Mouse (Mus musculus) G1E (cell line): ENCODE results near the gene Vmn1r61. TPM values are rescaled to one million over a fixed set of nuclear protein-coding genes. Genes with fewer than 3 reads are reported as not detected.

Experiments used
- ATAC-seq: 2 replicates; pipeline ENCODE4 v1.8.0; 2016; ENCODE audit warnings: mild to moderate bottlenecking; ENCODE audit not compliant: insufficient number of reproducible peaks, poor library complexity, low FRiP score, severe bottlenecking; ENCODE audit errors: extremely low read depth
- DNase-seq: peaks from one replicate; pipeline ENCODE4 v3.0.0; 2012; ENCODE audit warnings: low spot score
- H3K27me3 ChIP-seq: 2 replicates; pipeline ENCODE4 v1.6.1; 2012; ENCODE audit warnings: mild to moderate bottlenecking, low read length, inconsistent platforms; ENCODE audit not compliant: insufficient read depth
- H3K36me3 ChIP-seq: replicated peaks from 2 replicates; pipeline ENCODE3; 2012; ENCODE audit warnings: mild to moderate bottlenecking, inconsistent platforms
- H3K4me1 ChIP-seq: 2 replicates; pipeline ENCODE4 v1.6.1; 2012; ENCODE audit warnings: low read depth, low read length, inconsistent platforms, mixed read lengths; ENCODE audit not compliant: insufficient read depth
- H3K4me3 ChIP-seq: 2 replicates; pipeline ENCODE4 v1.5.1; 2012; ENCODE audit warnings: low read depth, mild to moderate bottlenecking, inconsistent platforms, low read length, moderate library complexity, mixed read lengths
- H3K9me3 ChIP-seq: replicated peaks from 2 replicates; pipeline ENCODE4 v1.6.1; 2012; ENCODE audit warnings: inconsistent platforms
- CTCF ChIP-seq: IDR thresholded peaks from 2 replicates; pipeline ENCODE4 v1.5.1; 2012; ENCODE audit warnings: low read depth, low read length, inconsistent platforms, mixed read lengths
- GATA1 ChIP-seq: IDR thresholded peaks from 2 replicates; pipeline ENCODE4 v1.6.1; 2012; ENCODE audit warnings: borderline replicate concordance, low read length, inconsistent platforms, mixed read lengths
- GATA2 ChIP-seq: IDR thresholded peaks from 2 replicates; pipeline ENCODE4 v1.6.1; 2012; ENCODE audit warnings: low read depth, low read length, inconsistent platforms, borderline replicate concordance
- POLR2AphosphoS5 ChIP-seq: IDR thresholded peaks from 2 replicates; pipeline ENCODE4 v1.6.1; 2012; ENCODE audit warnings: low read depth, low read length, inconsistent platforms; ENCODE audit not compliant: insufficient replicate concordance
- TAL1 ChIP-seq: conservative IDR thresholded peaks from 2 replicates; pipeline ENCODE4 v1.6.1; 2012; ENCODE audit warnings: low read depth, low read length, inconsistent platforms, mixed read lengths
- polyA plus RNA-seq: library from polyadenylated mRNA; stranded (reverse); fragments of >175 nt; gene quantifications from 2 replicates; pipeline ENCODE4 v1.2.3, GENCODE M21; 2012
- total RNA-seq, 2 experiments: library from RNA; stranded (forward) in 1 of 2; stranded (reverse) in 1 of 2; fragments of 200-1000 nt in 1 of 2; fragments of >200 nt in 1 of 2; fragmentation: Nextera tagmentation in 1 of 2; gene quantifications; 2 replicates each; pipeline ENCODE4 v1.2.3; 2014 to 2017

The Vmn1r61 gene
- total RNA-seq (2014; fragmentation: Nextera tagmentation) (not detected in 2 replicates), total RNA-seq (2017) (0.11 and 0.17 TPM in 2 replicates), polyA plus RNA-seq (not detected in 2 replicates)

DNA sequence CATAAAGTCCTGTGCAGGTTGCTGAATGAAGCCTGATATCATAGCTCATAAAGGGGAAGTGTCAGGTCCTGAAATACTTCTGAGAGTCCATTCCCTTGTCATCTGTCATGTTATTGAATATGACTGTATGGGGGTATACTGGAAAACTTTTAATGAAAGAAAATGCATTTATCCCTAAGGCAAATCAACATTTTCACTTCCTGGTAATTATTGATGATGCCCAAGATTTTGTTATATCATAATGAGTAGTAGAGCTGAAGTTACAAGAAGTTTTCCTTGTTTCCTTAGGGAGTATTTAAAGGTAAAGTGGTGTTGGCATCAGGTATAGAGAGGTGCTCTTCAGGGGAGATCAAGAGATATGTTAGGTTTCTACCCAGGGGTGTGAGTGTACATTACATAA lies at the start of gene Vmn1r61:
Vmn1r61 (minus strand) TSS at position 101 of the 400 bp plus-strand sequence.
- TF ChIP-seq POLR2AphosphoS5 (no peak), CTCF (no peak), TAL1 (no peak), GATA2 (no peak), GATA1 (no peak)
- no peak within 1 kb of the TSS for H3K4me3 ChIP-seq
- no peaks in the 10 kb centered on the region for H3K4me1 ChIP-seq
- DNase-seq: no peak
- H3K9me3 ChIP-seq: no peaks in the 10 kb centered on the region
- ATAC-seq: no peak
- H3K36me3 ChIP-seq: no peaks in the 10 kb centered on the region
- H3K27me3 ChIP-seq: no peaks in the 10 kb centered on the region

Other genes with a start within 250 kb of the Vmn1r61 start
- gene Vmn1r58, start 199.9 kb downstream of the Vmn1r61 start, total RNA-seq (2014; fragmentation: Nextera tagmentation): not detected in 2 replicates
- 0.06 and 0.11 TPM in 2 replicates for gene Vmn1r58, start 199.9 kb downstream of the Vmn1r61 start, total RNA-seq (2017)
- not detected in 2 replicates for gene Vmn1r58, start 199.9 kb downstream of the Vmn1r61 start, polyA plus RNA-seq
- not detected in 2 replicates for gene Vmn1r59, start 156.5 kb downstream of the Vmn1r61 start, total RNA-seq (2014; fragmentation: Nextera tagmentation)
- gene Vmn1r59, start 156.5 kb downstream of the Vmn1r61 start, total RNA-seq (2017): 0.29 and 0.33 TPM in 2 replicates
- gene Vmn1r59, start 156.5 kb downstream of the Vmn1r61 start, polyA plus RNA-seq: not detected in 2 replicates
- not detected in 2 replicates for gene Vmn2r28, start 119.3 kb downstream of the Vmn1r61 start, total RNA-seq (2014; fragmentation: Nextera tagmentation)
- gene Vmn2r28, start 119.3 kb downstream of the Vmn1r61 start, total RNA-seq (2017): 0.06 and 0.16 TPM in 2 replicates
- gene Vmn2r28, start 119.3 kb downstream of the Vmn1r61 start, polyA plus RNA-seq: not detected in 2 replicates
- not detected in 2 replicates for gene Vmn1r60, start 66.0 kb downstream of the Vmn1r61 start, total RNA-seq (2014; fragmentation: Nextera tagmentation)
- 0.23 and 0.44 TPM in 2 replicates for gene Vmn1r60, start 66.0 kb downstream of the Vmn1r61 start, total RNA-seq (2017)
- not detected in 2 replicates for gene Vmn1r60, start 66.0 kb downstream of the Vmn1r61 start, polyA plus RNA-seq
- not detected in 2 replicates for gene Vmn1r62, start 60.3 kb upstream of the Vmn1r61 start, total RNA-seq (2014; fragmentation: Nextera tagmentation)
- gene Vmn1r62, start 60.3 kb upstream of the Vmn1r61 start, total RNA-seq (2017): 0.06 and 0.16 TPM in 2 replicates
- not detected in 2 replicates for gene Vmn1r62, start 60.3 kb upstream of the Vmn1r61 start, polyA plus RNA-seq
- gene Vmn1r63, start 192.2 kb upstream of the Vmn1r61 start, total RNA-seq (2014; fragmentation: Nextera tagmentation): not detected in 2 replicates
- gene Vmn1r63, start 192.2 kb upstream of the Vmn1r61 start, total RNA-seq (2017): 0.06 TPM in 1 of 2 replicates, not detected in the other
- gene Vmn1r63, start 192.2 kb upstream of the Vmn1r61 start, polyA plus RNA-seq: not detected in 2 replicates